Mouse (Mus musculus): ENCODE data around the gene Cars.

The Cars gene

GRCm38 (mm10) chr7:143513763-143514415 is 86.0 kb downstream of the Cars start:
- DNase-seq (ENCODE audit: low read depth, low spot score) = no peak

- DNase-seq (ENCODE audit: low read depth, low spot score) = no peak
Measured at GRCm38 (mm10) chr7:143511335-143511712, 88.6 kb downstream of the Cars start.

DNA sequence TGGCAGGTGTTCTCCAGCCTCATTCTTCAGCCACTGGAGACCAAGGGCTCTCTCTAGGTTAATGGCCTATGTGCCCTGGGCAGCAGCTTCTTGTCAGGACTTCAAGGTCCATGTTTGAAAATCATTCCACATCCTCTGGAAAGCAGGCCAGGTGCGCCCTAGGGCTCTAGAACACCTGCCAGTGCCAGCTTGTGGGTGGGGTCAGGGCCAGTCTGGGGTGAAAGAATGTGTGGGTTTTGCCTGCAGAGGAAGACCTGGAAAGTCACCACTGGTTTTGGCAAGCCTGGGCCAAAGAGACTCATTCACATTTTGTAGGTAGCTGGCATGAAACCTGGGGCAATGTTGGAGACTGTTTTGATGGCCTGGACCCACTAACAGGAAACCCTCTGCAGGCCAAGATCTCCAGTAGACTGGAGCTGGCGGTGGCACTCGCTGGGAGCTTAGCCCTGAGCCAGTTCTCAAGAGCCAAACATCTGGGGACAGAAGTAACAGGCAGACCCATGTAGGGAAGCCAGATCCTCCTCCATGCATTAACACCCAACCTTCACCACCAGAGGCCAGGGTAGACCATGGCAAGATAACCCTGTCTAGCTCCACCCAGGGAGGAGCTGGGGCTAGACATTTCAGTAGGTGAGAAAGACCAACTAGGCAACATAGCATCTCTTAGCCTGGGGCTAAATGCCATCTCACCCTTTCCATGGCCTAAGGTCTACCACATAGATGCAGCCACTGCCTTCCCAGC is 89.1 kb downstream of the Cars start:
- DNase-seq (ENCODE audit: low read depth, low spot score) = no peak

DNA sequence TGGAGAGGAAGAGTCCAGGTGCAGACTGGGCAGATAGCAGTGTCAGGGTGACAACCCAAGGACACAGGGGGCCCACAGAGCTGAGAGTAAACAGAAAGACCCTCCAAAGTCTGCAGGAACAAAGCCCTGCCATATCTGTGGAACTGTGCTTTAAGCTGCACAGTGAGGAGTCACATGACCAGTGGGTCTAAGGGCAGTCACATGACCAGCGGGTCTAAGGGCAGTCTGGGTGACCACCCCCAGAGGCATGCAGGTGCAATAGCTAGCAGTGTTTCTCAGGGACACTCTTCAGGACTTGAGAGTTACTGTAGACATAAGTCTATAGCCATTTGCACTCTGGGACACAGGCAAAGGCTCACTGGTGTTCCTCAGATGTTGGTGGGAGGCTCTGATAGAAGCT is 90.3 kb downstream of the Cars start:
- DNase-seq (ENCODE audit: low read depth, low spot score) = no peak

Data from ZHBTc4 (cell line).